Mouse (Mus musculus): ENCODE data around the gene Dnm1.

DNA sequence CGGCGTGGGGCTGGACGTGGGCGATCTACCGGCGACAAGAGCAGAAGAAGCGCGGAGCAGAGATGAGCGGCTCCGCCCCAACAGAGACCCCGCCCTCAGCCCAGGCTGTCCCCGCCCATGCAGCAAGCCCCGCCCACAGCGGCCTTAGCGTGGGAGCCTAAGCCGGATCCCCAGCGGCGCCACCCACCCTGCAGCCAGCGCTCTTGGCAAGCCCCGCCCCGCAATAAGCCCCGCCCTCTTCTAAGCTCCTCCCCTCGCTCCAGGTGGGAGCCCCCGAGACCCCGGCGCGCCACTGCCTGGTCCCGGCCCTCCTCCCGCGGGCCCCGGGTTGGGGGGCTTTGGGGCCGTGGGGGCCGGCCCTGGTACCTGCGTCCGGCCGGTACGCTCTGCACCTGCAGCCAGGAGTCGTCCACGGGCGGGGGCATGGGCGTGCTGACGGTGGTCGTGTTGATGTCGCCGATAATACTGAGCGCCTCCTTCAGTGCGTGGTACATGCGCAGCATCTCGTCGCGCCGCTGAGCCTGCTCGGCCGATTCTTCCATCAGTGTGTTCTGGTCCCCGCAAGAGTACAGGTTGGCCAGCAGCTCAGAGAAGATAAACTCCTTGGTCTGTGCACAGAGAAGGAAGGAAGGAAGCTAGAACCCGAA lies 40.7 kb downstream of the Dnm1 start:
- TF ChIP-seq POLR2A (IDR thresholded peaks at IDR 0.05; ENCODE audit: control insufficient read depth, extremely low read depth, insufficient read depth, low read length, poor library complexity): no peak
- TF ChIP-seq CTCF (IDR thresholded peaks at IDR 0.05; ENCODE audit: borderline replicate concordance, control insufficient read depth, extremely low read depth, insufficient read depth, low read length, poor library complexity): no peak

Measured in thymus, adult 2 months (tissue).